Mouse (Mus musculus): ENCODE measurements around the gene Ssx9.
"Not testable (repeated sequence)": the region's sequence is repeated elsewhere in the genome, so short reads cannot be mapped to it uniquely, and the experiment has no call there.

The Ssx9 gene

GRCm38 (mm10) chrX:8748132-8748531, at the start of gene Ssx9:
Gene Ssx9 (plus strand): TSS chrX:8748432.
- DNase-seq: not testable (repeated sequence)

GRCm38 (mm10) chrX:8732907-8733306, 15.3 kb upstream of the Ssx9 start:
- peak; percentile 7 for DNase-seq

- DNase-seq: not testable (repeated sequence)
Observed at GRCm38 (mm10) chrX:8803391-8803790, 55.2 kb downstream of the Ssx9 start, which contains the start of gene Ssxb5. Gene Ssxb5 (plus strand): TSS chrX:8803691.

Measured in cerebellum, adult 8-10 months (tissue).